In the genomic region with DNA sequence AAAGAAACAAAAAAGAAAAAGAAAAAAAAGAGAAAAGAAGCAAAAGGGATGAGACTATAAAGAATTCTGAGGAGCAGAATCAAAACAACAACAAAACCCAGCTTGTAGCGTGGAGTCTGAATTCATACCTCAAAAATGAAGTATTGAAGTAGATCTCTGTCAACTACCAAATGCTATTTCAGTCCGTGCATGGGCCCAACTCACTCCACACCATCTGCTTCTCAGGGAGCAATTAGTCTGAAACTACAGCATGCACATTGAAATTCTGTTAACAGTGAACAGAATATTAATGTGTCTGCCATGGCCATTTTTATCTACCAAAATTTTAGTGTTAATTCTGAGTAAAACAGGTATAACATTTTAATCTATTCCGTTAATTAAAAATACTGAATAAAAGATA, we compare ENCODE assay signal across 27 mouse cellular contexts.
DNase-seq lines count a peak whose midpoint lies in the region; ATAC-seq and TF ChIP-seq lines count a peak whose summit lies in the region.
"Had no signal": no experiment of that assay in that cellular context is flagged by ENCODE, and none has a peak within 500 bp of the region (broad histone marks: within the 10 kb centered on the region; RNA-seq: fewer than 3 reads in every experiment).

No protein-coding gene starts in this region.

- no peaks in the 10 kb centered on the region for H3K36me3 ChIP-seq in forebrain, postnatal 0 days (ENCODE audit: insufficient read depth)
- no peaks in the 10 kb centered on the region for H3K36me3 ChIP-seq in forebrain, embryonic 12.5 days (replicated peaks)
- H3K36me3 ChIP-seq: embryonic facial prominence, embryonic 10.5 days; embryonic facial prominence, embryonic 15.5 days; heart, embryonic 12.5 days; hindbrain, embryonic 13.5 days; liver, embryonic 12.5 days; midbrain, embryonic 12.5 days had no signal

- H3K4me1 ChIP-seq in forebrain, postnatal 0 days (ENCODE audit: insufficient read depth): no peaks in the 10 kb centered on the region
- no peaks in the 10 kb centered on the region for H3K4me1 ChIP-seq in forebrain, embryonic 12.5 days
- H3K4me1 ChIP-seq: embryonic facial prominence, embryonic 10.5 days; embryonic facial prominence, embryonic 15.5 days; heart, embryonic 12.5 days; hindbrain, embryonic 13.5 days; liver, embryonic 12.5 days; megakaryocyte, embryonic 14.5 days; midbrain, embryonic 12.5 days had no signal

- no peak overlapping the region for H3K4me2 ChIP-seq in forebrain, postnatal 0 days (ENCODE audit: low read depth)
- no peak overlapping the region for H3K4me2 ChIP-seq in forebrain, embryonic 12.5 days
- H3K4me2 ChIP-seq: embryonic facial prominence, embryonic 15.5 days; heart, embryonic 12.5 days; hindbrain, embryonic 13.5 days; liver, embryonic 12.5 days; midbrain, embryonic 12.5 days had no signal

- H3K9me3 ChIP-seq in forebrain, postnatal 0 days (ENCODE audit: low read length): no peaks in the 10 kb centered on the region
- no peaks in the 10 kb centered on the region for H3K9me3 ChIP-seq in forebrain, embryonic 12.5 days
- H3K9me3 ChIP-seq: embryonic facial prominence, embryonic 10.5 days; embryonic facial prominence, embryonic 15.5 days; heart, embryonic 12.5 days; hindbrain, embryonic 13.5 days; liver, embryonic 12.5 days; megakaryocyte, embryonic 14.5 days; midbrain, embryonic 12.5 days had no signal

- no peak overlapping the region for H3K9ac ChIP-seq in forebrain, postnatal 0 days
- H3K9ac ChIP-seq in forebrain, embryonic 12.5 days: no peak overlapping the region
- H3K9ac ChIP-seq: embryonic facial prominence, embryonic 15.5 days; heart, embryonic 12.5 days; hindbrain, embryonic 13.5 days; liver, embryonic 12.5 days; liver, postnatal 0 days; midbrain, embryonic 12.5 days had no signal

- H3K4me3 ChIP-seq in forebrain, postnatal 0 days (ENCODE audit: low read depth, low read length): no peak overlapping the region
- no peak overlapping the region for H3K4me3 ChIP-seq in forebrain, embryonic 12.5 days (replicated peaks)
- H3K4me3 ChIP-seq: embryonic facial prominence, embryonic 10.5 days; embryonic facial prominence, embryonic 15.5 days; heart, adult 2 months; heart, embryonic 12.5 days; hindbrain, embryonic 13.5 days; liver, embryonic 12.5 days; megakaryocyte, embryonic 14.5 days; midbrain, embryonic 12.5 days had no signal

- no peak overlapping the region for H3K27ac ChIP-seq in forebrain, postnatal 0 days (ENCODE audit: low read depth, low read length)
- H3K27ac ChIP-seq in forebrain, embryonic 12.5 days: no peak overlapping the region
- H3K27ac ChIP-seq: embryonic facial prominence, embryonic 10.5 days; embryonic facial prominence, embryonic 15.5 days; heart, adult 2 months; hindbrain, embryonic 13.5 days; kidney, postnatal 0 days; liver, embryonic 12.5 days; midbrain, embryonic 12.5 days had no signal

- TF ChIP-seq CTCF in forebrain, postnatal 0 days (IDR thresholded peaks at IDR 0.05; ENCODE audit: low read depth): no peak

- no peak for ATAC-seq in forebrain, postnatal 0 days
- no peak for ATAC-seq in forebrain, embryonic 12.5 days (ENCODE audit: low FRiP score)
- ATAC-seq: CD4-positive, CD25-positive, alpha-beta regulatory T cell, adult 4 months; intestine, embryonic 16.5 days; liver, embryonic 12.5 days; liver, postnatal 0 days had no signal

- H3K27me3 ChIP-seq in forebrain, postnatal 0 days (ENCODE audit: insufficient read depth, low read length): no peaks in the 10 kb centered on the region
- no peaks in the 10 kb centered on the region for H3K27me3 ChIP-seq in forebrain, embryonic 12.5 days
- H3K27me3 ChIP-seq: embryonic facial prominence, embryonic 15.5 days; heart, embryonic 12.5 days; hindbrain, embryonic 13.5 days; liver, embryonic 12.5 days; megakaryocyte, embryonic 14.5 days; midbrain, embryonic 12.5 days had no signal

- 60% methylated on average over 3 of the region's 3 CpGs for WGBS in forebrain, postnatal 0 days
- WGBS in forebrain, embryonic 12.5 days: 88% methylated on average over 3 of the region's 3 CpGs

- DNase-seq in forebrain, postnatal 0 days: peak; percentile 26
- DNase-seq in right cerebral cortex, adult 18-20 months: peak; percentile 31
- no peak for DNase-seq in right cerebral cortex, postnatal 4 days
- DNase-seq in layer of hippocampus, adult 8-10 months (ENCODE audit: low spot score in 2 of 2): peak; percentile 34 to 52
- peak; percentile 61 for DNase-seq in telencephalon, adult 2 months (ENCODE audit: low read depth, low spot score)
- DNase-seq in thymus, postnatal 14 days: no peak
- DNase-seq: adrenal gland, postnatal 14 days; cerebellum, adult 2 months; cerebellum, postnatal 25 days; heart, adult 2 months; heart, postnatal 4 days; kidney, adult 8-10 months; left cerebral cortex, postnatal 4 days; liver, postnatal 0 days; lung, postnatal 4 days; thymus, postnatal 36 days had no signal

Comparison
In these comparisons a context has a peak if more than half of its experiments do, and no peak if none do; other contexts are left out.
1. DNase-seq: peak in forebrain, postnatal 0 days (single experiment), right cerebral cortex, adult 18-20 months (single experiment), layer of hippocampus, adult 8-10 months (2 of 2) and telencephalon, adult 2 months (single experiment); none in right cerebral cortex, postnatal 4 days (single experiment) and thymus, postnatal 14 days (single experiment).